Mouse (Mus musculus) forebrain, embryonic 13.5 days (tissue): ENCODE measurements around the gene Slco1a4. TPM values are rescaled to one million over a fixed set of nuclear protein-coding genes. Genes with fewer than 3 reads are reported as not detected.
A peak's percentile ranks its signal among the peaks of the same experiment; 100 is the strongest.
"Not testable (repeated sequence)": the region's sequence is repeated elsewhere in the genome, so short reads cannot be mapped to it uniquely, and the experiment has no call there.

Experiments used
- ATAC-seq: fragments of 200-750 bp; cut with Nextera tagmentation; 2 replicates; pipeline ENCODE4 v1.8.0; 2017
- H3K27ac ChIP-seq: fragments of 300-500 bp; sonication (generic); 2 replicates; pipeline ENCODE4 v1.5.1; 2015; ENCODE audit warnings: inconsistent platforms, mild to moderate bottlenecking, moderate library complexity
- H3K27me3 ChIP-seq: fragments of 300-500 bp; sonication (generic); 2 replicates; pipeline ENCODE4 v1.6.1; 2015; ENCODE audit warnings: mild to moderate bottlenecking, inconsistent platforms
- H3K36me3 ChIP-seq: fragments of 300-500 bp; sonication (generic); 2 replicates; pipeline ENCODE4 v1.6.1; 2015; ENCODE audit warnings: mild to moderate bottlenecking, inconsistent platforms; ENCODE audit not compliant: poor library complexity, severe bottlenecking
- H3K4me1 ChIP-seq: fragments of 300-500 bp; sonication (generic); 2 replicates; pipeline ENCODE4 v1.6.1; 2015; ENCODE audit warnings: inconsistent platforms
- H3K4me2 ChIP-seq: fragments of 300-500 bp; sonication (generic); 2 replicates; pipeline ENCODE4 v1.6.1; 2015; ENCODE audit warnings: inconsistent platforms, mild to moderate bottlenecking, moderate library complexity
- H3K4me3 ChIP-seq: fragments of 300-500 bp; sonication (generic); 2 replicates; pipeline ENCODE4 v1.5.1; 2015; ENCODE audit warnings: mild to moderate bottlenecking, inconsistent platforms
- H3K9ac ChIP-seq: fragments of 300-500 bp; sonication (generic); 2 replicates; pipeline ENCODE4 v1.6.1; 2015; ENCODE audit warnings: mild to moderate bottlenecking, inconsistent platforms
- H3K9me3 ChIP-seq: fragments of 300-500 bp; sonication (generic); replicated peaks from 2 replicates; pipeline ENCODE4 v1.6.1; 2016; ENCODE audit warnings: inconsistent platforms
- WGBS: fragments of 180-500 bp; shearing (Covaris S2); methylation state at CpG from one replicate; pipeline ENCODE4 v1.1.7; 2015; 5-methylcytosine and 5-hydroxymethylcytosine counted together
- polyA plus RNA-seq: library from polyadenylated mRNA; unstranded; fragments of >200 nt; fragmentation: Nextera tagmentation; extraction: Ambion mirVana; gene quantifications from 2 replicates; pipeline ENCODE4 v1.2.1, GENCODE M21; 2015

Gene Slco1a4
- 1.0 and 2.2 TPM in 2 replicates for polyA plus RNA-seq

- Histone ChIP-seq H3K27me3 (no peaks in the 10 kb centered on the region), H3K9ac (no peak within 1 kb of the TSS), H3K4me2 (no peak within 1 kb of the TSS), H3K9me3 (no peaks in the 10 kb centered on the region), H3K4me1 (no peaks in the 10 kb centered on the region), H3K36me3 (no peaks in the 10 kb centered on the region), H3K27ac (no peak within 1 kb of the TSS), H3K4me3 (no peak within 1 kb of the TSS)
- 79% methylated on average over 2 of the region's 2 CpGs for WGBS
- no peak for ATAC-seq
Measured at GRCm38 (mm10) chr6:141856085-141856484, at the start of gene Slco1a4. Gene Slco1a4, minus strand, starts transcription at chr6:141856199.

DNA sequence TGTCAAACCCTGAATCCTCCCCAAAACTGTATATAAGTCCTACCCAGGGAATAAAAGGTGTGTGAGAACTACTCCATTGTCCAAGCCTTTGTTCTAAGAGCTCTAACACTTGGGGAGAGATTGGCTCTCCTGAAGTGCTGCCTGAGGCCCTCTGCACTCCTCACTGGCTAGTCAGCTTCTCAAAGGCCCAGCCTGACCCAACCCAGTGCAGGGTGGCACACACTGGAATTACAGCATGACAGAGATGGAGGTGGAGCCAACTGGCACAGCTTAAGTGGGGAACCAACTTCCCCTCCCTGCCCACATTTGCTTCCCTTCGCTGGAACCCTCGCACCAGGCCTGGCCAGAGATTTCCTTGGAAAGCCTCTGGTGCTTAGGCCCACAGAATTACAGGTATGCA lies 42.2 kb upstream of the Slco1a4 start:
- no peaks in the 10 kb centered on the region for H3K36me3 ChIP-seq
- H3K4me1 ChIP-seq: no peaks in the 10 kb centered on the region
- ATAC-seq: no peak
- WGBS: 78% methylated on average over 2 of the region's 2 CpGs
- H3K9me3 ChIP-seq: no peaks in the 10 kb centered on the region
- H3K4me2 ChIP-seq: no peak overlapping the region
- no peak overlapping the region for H3K9ac ChIP-seq
- H3K4me3 ChIP-seq: no peak overlapping the region
- H3K27ac ChIP-seq: no peak overlapping the region
- no peaks in the 10 kb centered on the region for H3K27me3 ChIP-seq

DNA sequence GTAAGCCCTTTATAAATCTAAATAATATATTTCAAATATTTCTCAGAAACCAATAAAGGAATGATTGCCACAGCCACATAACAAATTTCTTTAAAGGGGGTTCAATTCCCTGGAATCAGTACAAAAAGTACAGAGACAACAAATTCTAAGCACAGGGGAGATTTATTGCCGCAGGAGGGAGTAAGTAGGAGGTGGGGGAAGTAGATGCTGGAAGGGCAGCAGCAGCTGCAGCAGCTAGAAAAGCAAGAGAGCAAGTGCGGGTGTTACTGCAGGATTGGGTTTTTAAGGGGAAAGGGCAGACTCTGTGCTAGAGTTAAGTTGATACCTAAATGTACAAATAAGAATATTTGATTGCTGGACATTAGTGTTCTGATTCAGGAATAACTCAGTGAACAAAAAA lies 33.7 kb upstream of the Slco1a4 start:
- Histone ChIP-seq H3K27me3 (no peaks in the 10 kb centered on the region), H3K9me3 (no peaks in the 10 kb centered on the region), H3K4me2 (no peak overlapping the region), H3K36me3 (no peaks in the 10 kb centered on the region), H3K4me3 (no peak overlapping the region), H3K27ac (no peak overlapping the region), H3K4me1 (no peaks in the 10 kb centered on the region), H3K9ac (no peak overlapping the region)
- 65% methylated on average over 2 of the region's 2 CpGs for WGBS
- no peak for ATAC-seq

GRCm38 (mm10) chr6:141888248-141888647 lies 32.2 kb upstream of the Slco1a4 start:
- no peak overlapping the region for H3K4me3 ChIP-seq
- whole genome bisulfite sequencing: 71% methylated on average over 2 of the region's 2 CpGs
- no peak overlapping the region for H3K27ac ChIP-seq
- H3K9ac ChIP-seq: no peak overlapping the region
- H3K4me2 ChIP-seq: no peak overlapping the region
- no peaks in the 10 kb centered on the region for H3K9me3 ChIP-seq
- no peaks in the 10 kb centered on the region for H3K4me1 ChIP-seq
- ATAC-seq: no peak
- H3K27me3 ChIP-seq: no peaks in the 10 kb centered on the region
- H3K36me3 ChIP-seq: no peaks in the 10 kb centered on the region

- no peaks in the 10 kb centered on the region for H3K27me3 ChIP-seq
- H3K9ac ChIP-seq: no peak overlapping the region
- no peaks in the 10 kb centered on the region for H3K9me3 ChIP-seq
- no peak overlapping the region for H3K4me3 ChIP-seq
- H3K27ac ChIP-seq: no peak overlapping the region
- H3K4me1 ChIP-seq: no peaks in the 10 kb centered on the region
- no peaks in the 10 kb centered on the region for H3K36me3 ChIP-seq
- WGBS: 77% methylated on average over 1 of the region's 1 CpGs
- no peak overlapping the region for H3K4me2 ChIP-seq
- ATAC-seq: no peak
Measured at GRCm38 (mm10) chr6:141882581-141882980, 26.6 kb upstream of the Slco1a4 start.

DNA sequence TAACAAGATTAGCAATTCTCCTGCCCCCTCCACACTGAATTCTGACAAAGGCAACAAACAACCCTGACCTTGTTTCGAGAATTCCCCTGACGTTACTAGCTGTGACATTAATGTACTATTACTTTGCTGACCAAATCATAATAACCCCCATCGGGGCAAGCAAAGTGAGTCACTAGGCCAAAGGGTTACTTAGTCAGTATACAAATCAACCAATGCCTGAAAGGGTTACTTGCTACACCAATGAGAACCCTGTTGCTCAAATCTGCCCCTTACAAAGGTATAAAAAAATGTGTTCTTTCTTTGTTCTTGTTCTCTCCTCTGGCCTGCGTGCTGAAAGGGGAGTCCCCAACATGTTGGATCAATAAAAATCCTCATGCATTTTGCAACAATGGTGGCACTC lies 19.7 kb upstream of the Slco1a4 start:
- ATAC-seq, H3K27me3 ChIP-seq, H3K36me3 ChIP-seq, H3K4me3 ChIP-seq, H3K4me1 ChIP-seq, H3K9me3 ChIP-seq, H3K27ac ChIP-seq, H3K4me2 ChIP-seq, H3K9ac ChIP-seq: not testable (repeated sequence)
- WGBS: 76% methylated on average over 4 of the region's 4 CpGs

GRCm38 (mm10) chr6:141871711-141872110 lies 15.7 kb upstream of the Slco1a4 start:
- Histone ChIP-seq H3K4me3 (no peak overlapping the region), H3K9ac (no peak overlapping the region), H3K9me3 (no peaks in the 10 kb centered on the region), H3K4me1 (no peaks in the 10 kb centered on the region), H3K4me2 (no peak overlapping the region), H3K27ac (no peak overlapping the region), H3K27me3 (no peaks in the 10 kb centered on the region), H3K36me3 (no peaks in the 10 kb centered on the region)
- no peak for ATAC-seq
- 81% methylated on average over 2 of the region's 2 CpGs for WGBS

GRCm38 (mm10) chr6:141868735-141869134 lies 12.7 kb upstream of the Slco1a4 start:
- no peak overlapping the region for H3K4me2 ChIP-seq
- 85% methylated on average over 5 of the region's 5 CpGs for WGBS
- H3K9ac ChIP-seq: no peak overlapping the region
- no peak overlapping the region for H3K27ac ChIP-seq
- H3K36me3 ChIP-seq: no peaks in the 10 kb centered on the region
- no peaks in the 10 kb centered on the region for H3K27me3 ChIP-seq
- no peak for ATAC-seq
- no peaks in the 10 kb centered on the region for H3K4me1 ChIP-seq
- no peaks in the 10 kb centered on the region for H3K9me3 ChIP-seq
- no peak overlapping the region for H3K4me3 ChIP-seq

DNA sequence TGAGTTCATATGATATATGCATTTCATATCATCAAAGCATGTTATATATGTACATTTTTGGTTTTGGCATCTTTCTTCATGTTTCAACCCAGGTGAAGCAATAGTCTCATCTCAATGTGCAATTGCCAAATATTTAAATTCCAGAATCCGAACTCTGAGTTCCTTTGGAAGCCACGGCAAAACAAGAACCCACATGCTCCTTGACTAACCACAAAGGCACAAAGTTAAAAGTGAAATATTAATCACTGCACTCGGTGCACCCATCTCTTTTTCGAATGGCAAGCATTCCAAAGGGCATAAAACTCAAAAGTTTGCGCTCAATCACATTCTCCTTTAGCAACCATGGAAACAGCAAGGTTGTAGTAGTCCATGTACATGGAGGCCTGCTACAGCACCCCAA lies 10.0 kb upstream of the Slco1a4 start:
- Histone ChIP-seq H3K9me3 (no peaks in the 10 kb centered on the region), H3K27ac (no peak overlapping the region), H3K4me2 (no peak overlapping the region), H3K4me3 (no peak overlapping the region), H3K27me3 (no peaks in the 10 kb centered on the region), H3K36me3 (no peaks in the 10 kb centered on the region), H3K4me1 (no peaks in the 10 kb centered on the region), H3K9ac (no peak overlapping the region)
- no peak for ATAC-seq
- WGBS: 89% methylated on average over 5 of the region's 5 CpGs

GRCm38 (mm10) chr6:141857735-141858531 lies 1.9 kb upstream of the Slco1a4 start:
- no peaks in the 10 kb centered on the region for H3K9me3 ChIP-seq
- no peaks in the 10 kb centered on the region for H3K27me3 ChIP-seq
- no peak overlapping the region for H3K4me3 ChIP-seq
- no peaks in the 10 kb centered on the region for H3K4me1 ChIP-seq
- no peak overlapping the region for H3K27ac ChIP-seq
- H3K36me3 ChIP-seq: no peaks in the 10 kb centered on the region
- H3K9ac ChIP-seq: no peak overlapping the region
- H3K4me2 ChIP-seq: no peak overlapping the region
- 86% methylated on average over 8 of the region's 8 CpGs for WGBS
- ATAC-seq: no peak

DNA sequence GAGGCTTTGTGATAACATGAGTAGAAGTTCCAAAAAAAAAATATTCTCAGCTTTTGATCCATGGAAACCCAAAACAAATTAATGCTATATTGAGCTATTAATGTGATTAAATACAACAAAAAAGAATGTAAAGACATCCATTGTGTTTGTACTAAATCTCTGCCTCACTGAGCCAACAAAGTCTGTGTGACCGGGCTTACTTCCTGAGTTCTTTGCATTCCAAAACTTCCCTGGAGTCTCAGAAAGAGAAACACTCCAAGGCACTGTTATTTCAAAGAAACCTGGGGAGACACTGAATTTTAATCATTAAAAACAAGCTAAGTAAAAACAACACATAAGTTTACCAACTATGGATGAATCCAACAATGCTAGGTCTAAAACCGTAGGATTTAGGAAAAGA lies 2.4 kb downstream of the Slco1a4 start:
- no peaks in the 10 kb centered on the region for H3K9me3 ChIP-seq
- H3K9ac ChIP-seq: no peak overlapping the region
- H3K4me2 ChIP-seq: no peak overlapping the region
- no peaks in the 10 kb centered on the region for H3K36me3 ChIP-seq
- H3K4me1 ChIP-seq: no peaks in the 10 kb centered on the region
- WGBS: 48% methylated on average over 2 of the region's 2 CpGs
- no peak overlapping the region for H3K27ac ChIP-seq
- ATAC-seq: no peak
- no peaks in the 10 kb centered on the region for H3K27me3 ChIP-seq
- H3K4me3 ChIP-seq: no peak overlapping the region

DNA sequence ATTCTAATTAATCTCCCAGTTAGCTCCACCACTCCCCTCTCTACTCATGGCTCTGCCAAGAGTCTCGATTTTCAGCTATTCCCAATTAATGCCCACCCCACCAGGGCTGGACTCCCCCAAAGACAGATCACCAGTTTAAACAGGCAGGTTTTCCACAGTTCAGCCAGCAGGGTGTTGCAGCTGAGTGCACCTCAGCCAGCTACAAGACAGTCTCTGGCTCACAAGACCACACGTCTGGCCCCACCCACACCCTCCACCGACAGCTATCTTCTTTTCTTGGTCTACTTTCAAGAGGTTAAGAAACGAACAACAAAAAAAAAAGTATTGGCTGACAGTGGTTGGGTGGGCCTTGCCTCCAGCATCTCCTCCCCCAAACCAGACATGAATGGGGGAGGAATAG lies 6.9 kb downstream of the Slco1a4 start:
- Histone ChIP-seq H3K4me2 (no peak overlapping the region), H3K27me3 (no peaks in the 10 kb centered on the region), H3K9me3 (no peaks in the 10 kb centered on the region), H3K9ac (no peak overlapping the region), H3K4me1 (no peaks in the 10 kb centered on the region), H3K27ac (no peak overlapping the region), H3K36me3 (no peaks in the 10 kb centered on the region), H3K4me3 (no peak overlapping the region)
- ATAC-seq: no peak
- 23% methylated on average over 4 of the region's 4 CpGs for WGBS

DNA sequence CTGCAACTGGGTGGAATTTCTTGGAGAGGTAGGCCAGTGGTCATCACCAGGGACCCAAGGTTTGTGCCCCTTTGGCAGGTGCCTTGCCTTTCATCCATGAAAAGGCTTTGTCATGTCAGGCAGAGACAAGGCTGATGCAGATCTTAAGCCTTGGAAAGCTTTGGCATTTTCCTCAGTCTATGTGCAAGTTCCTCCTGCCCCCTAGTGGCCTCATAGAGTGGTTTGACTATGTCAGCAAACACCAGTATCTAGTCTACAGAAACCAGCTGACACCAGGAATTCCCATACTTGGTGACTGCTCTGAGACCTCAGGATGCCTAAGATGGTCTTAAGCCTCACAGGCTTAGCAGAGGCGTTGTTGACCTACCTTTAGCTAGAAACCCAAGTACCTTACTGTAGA lies 58.2 kb downstream of the Slco1a4 start:
- H3K4me2 ChIP-seq: no peak overlapping the region
- H3K4me1 ChIP-seq: no peaks in the 10 kb centered on the region
- no peaks in the 10 kb centered on the region for H3K27me3 ChIP-seq
- H3K27ac ChIP-seq: no peak overlapping the region
- H3K4me3 ChIP-seq: no peak overlapping the region
- no peaks in the 10 kb centered on the region for H3K9me3 ChIP-seq
- WGBS: 19% methylated on average over 1 of the region's 1 CpGs
- peak; percentile 78; the same call in 1 of the 2 replicates for ATAC-seq
- H3K36me3 ChIP-seq: no peaks in the 10 kb centered on the region
- H3K9ac ChIP-seq: no peak overlapping the region
